Mouse (Mus musculus) spleen, adult 2 months (tissue): Measurements from ENCODE around the gene Grhl1.

Experiments used
- CTCF ChIP-seq: fragments of 200-500 bp; IDR thresholded peaks from 2 replicates; pipeline ENCODE4 v1.5.1; 2011; ENCODE audit warnings: mild to moderate bottlenecking, inconsistent platforms; ENCODE audit not compliant: insufficient read depth, insufficient read length, insufficient replicate concordance; ENCODE audit errors: extremely low read depth
- POLR2A ChIP-seq: fragments of 200-500 bp; IDR thresholded peaks from 2 replicates; pipeline ENCODE4 v1.6.1; 2011; ENCODE audit warnings: low read depth, low read length, inconsistent platforms

DNA sequence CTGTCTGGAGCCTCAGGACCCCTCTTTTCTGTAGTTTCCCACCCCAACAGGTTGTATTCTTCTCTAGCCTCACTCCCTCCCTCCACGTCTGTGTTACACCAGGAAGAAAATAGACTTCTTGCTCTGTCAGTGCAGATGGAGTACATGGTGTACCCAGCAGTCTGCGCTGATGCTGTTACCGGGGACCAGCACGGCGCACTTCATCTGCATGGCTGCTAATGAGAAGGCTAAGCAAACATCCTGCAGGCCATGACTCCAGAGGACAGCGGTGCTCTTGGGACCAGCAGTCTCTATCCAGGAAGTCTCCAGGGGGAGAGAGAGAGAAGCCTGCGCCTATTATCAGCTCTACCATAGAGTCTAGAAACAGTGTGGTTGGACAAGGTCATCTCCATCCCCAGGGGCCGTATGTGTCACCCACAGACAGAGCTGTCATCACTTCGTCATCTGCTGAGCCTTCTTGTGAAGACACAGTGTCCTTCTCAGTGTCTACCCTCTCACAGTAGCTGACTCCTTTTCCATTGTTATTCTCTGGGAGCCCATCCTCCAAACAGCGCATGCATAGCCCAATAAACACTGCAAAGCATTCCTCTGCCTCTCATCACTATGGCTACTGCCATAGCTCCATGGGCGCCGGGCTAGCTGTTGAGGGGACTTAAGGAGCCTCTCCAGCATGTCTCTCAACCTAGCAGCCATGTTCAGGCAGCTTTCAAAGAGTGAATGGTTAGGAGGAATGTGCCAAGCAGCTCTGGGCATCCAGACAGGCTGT is 51.6 kb downstream of the Grhl1 start:
- no peak for TF ChIP-seq CTCF
- TF ChIP-seq POLR2A = no peak
